Mouse (Mus musculus): ENCODE data around the gene Edem2.

GRCm38 (mm10) chr2:155779066-155779465 is 49.8 kb upstream of the Edem2 start:
- TF ChIP-seq CTCF (IDR thresholded peaks at IDR 0.05; ENCODE audit: control insufficient read depth, insufficient read depth, insufficient read length) (no peak), USF1 (IDR thresholded peaks at IDR 0.05; ENCODE audit: low read depth) (no peak), MYOD1 (IDR thresholded peaks at IDR 0.05; ENCODE audit: control insufficient read depth, insufficient read length, low read depth) (no peak), MAX (IDR thresholded peaks at IDR 0.05) (no peak), MYOG (IDR thresholded peaks at IDR 0.05; ENCODE audit: control insufficient read depth, extremely low read depth, insufficient read length) (no peak)

All from C2C12 (cell line).